Mouse (Mus musculus) spleen, postnatal 14 days (tissue): ENCODE measurements at regions not wholly inside any gene's neighbourhood (a gene's known extent, or its start where the extent isn't known, plus 50 kb on each side); places are given as distances from the start of the nearest gene placed in this dataset.

Experiments used
- DNase-seq, 2 experiments: peaks; one replicate each; pipeline ENCODE4 v3.0.0; 2021 to 2022; ENCODE audit warnings: low spot score in 2 of 2

- no peak for DNase-seq
Measured at GRCm38 (mm10) chr8:116298891-116299290, 205.9 kb upstream of the Dynlrb2 start.

GRCm38 (mm10) chr8:116290671-116291245, 214.0 kb upstream of the Dynlrb2 start:
- no peak for DNase-seq

GRCm38 (mm10) chr8:116289237-116289636, 215.5 kb upstream of the Dynlrb2 start:
- no peak for DNase-seq

GRCm38 (mm10) chr8:116283990-116284389, 220.8 kb upstream of the Dynlrb2 start:
- no peak for DNase-seq

GRCm38 (mm10) chr8:116282341-116282740, 222.4 kb upstream of the Dynlrb2 start:
- no peak for DNase-seq

GRCm38 (mm10) chr8:116275014-116275413, 229.8 kb upstream of the Dynlrb2 start:
- DNase-seq: no peak

GRCm38 (mm10) chr8:116271238-116271637, 233.5 kb upstream of the Dynlrb2 start:
- no peak for DNase-seq

GRCm38 (mm10) chr8:116269393-116269792, 235.4 kb upstream of the Dynlrb2 start:
- no peak for DNase-seq

- DNase-seq: no peak
Measured at GRCm38 (mm10) chr8:116268685-116269084, 236.1 kb upstream of the Dynlrb2 start.

- DNase-seq: no peak
Measured at GRCm38 (mm10) chr8:116268161-116268560, 236.6 kb upstream of the Dynlrb2 start.

- DNase-seq: no peak
Measured at GRCm38 (mm10) chr8:116267021-116267420, 237.8 kb upstream of the Dynlrb2 start.

- DNase-seq: no peak
Measured at GRCm38 (mm10) chr8:116265591-116265990, 239.2 kb upstream of the Dynlrb2 start.

- DNase-seq: no peak
Measured at GRCm38 (mm10) chr8:116264078-116264477, 240.7 kb upstream of the Dynlrb2 start.

- no peak for DNase-seq
Measured at GRCm38 (mm10) chr8:116261286-116261685, 243.5 kb upstream of the Dynlrb2 start.

- no peak for DNase-seq
Measured at GRCm38 (mm10) chr8:116255398-116255797, 249.4 kb upstream of the Dynlrb2 start.

- no peak for DNase-seq
Measured at GRCm38 (mm10) chr8:116252455-116253216, 252.1 kb upstream of the Dynlrb2 start.

GRCm38 (mm10) chr8:116248398-116248797, 256.4 kb upstream of the Dynlrb2 start:
- DNase-seq: no peak

GRCm38 (mm10) chr8:116243493-116243892, 261.3 kb upstream of the Dynlrb2 start:
- no peak for DNase-seq

- no peak for DNase-seq
Measured at GRCm38 (mm10) chr8:116242972-116243371, 261.8 kb upstream of the Dynlrb2 start.

- DNase-seq: no peak
Measured at GRCm38 (mm10) chr8:116241987-116242242, 262.9 kb upstream of the Dynlrb2 start.

GRCm38 (mm10) chr8:116241146-116241986, 263.4 kb upstream of the Dynlrb2 start:
- no peak for DNase-seq

- no peak for DNase-seq
Measured at GRCm38 (mm10) chr8:116238670-116239069, 266.1 kb upstream of the Dynlrb2 start.

- DNase-seq: no peak
Measured at GRCm38 (mm10) chr8:116237561-116238100, 267.1 kb upstream of the Dynlrb2 start.
